Mouse (Mus musculus) stomach, postnatal 0 days (tissue): ENCODE measurements around the gene Pigb. TPM values are rescaled to one million over a fixed set of nuclear protein-coding genes. Genes with fewer than 3 reads are reported as not detected.
A peak's percentile ranks its signal among the peaks of the same experiment; 100 is the strongest.

Source experiments
- ATAC-seq: fragments of 200-750 bp; cut with Nextera tagmentation; 2 replicates; pipeline ENCODE4 v1.8.0; 2017; ENCODE audit not compliant: low FRiP score, low TSS enrichment
- DNase-seq: peaks from one replicate; pipeline ENCODE4 v3.0.0-alpha.2; 2016; ENCODE audit warnings: low spot score
- H3K27ac ChIP-seq: fragments of 300-500 bp; sonication (generic); replicated peaks from 2 replicates; pipeline ENCODE4 v1.5.1; 2014; ENCODE audit warnings: mild to moderate bottlenecking, control low read depth
- H3K27me3 ChIP-seq: fragments of 300-500 bp; sonication (generic); 2 replicates; pipeline ENCODE4 v1.6.1; 2014; ENCODE audit warnings: low read length; ENCODE audit not compliant: control insufficient read depth, insufficient read depth
- H3K36me3 ChIP-seq: fragments of 300-500 bp; sonication (generic); 2 replicates; pipeline ENCODE4 v1.6.1; 2014; ENCODE audit warnings: low read length, mixed read lengths; ENCODE audit not compliant: control insufficient read depth, insufficient read depth
- H3K4me1 ChIP-seq: fragments of 300-500 bp; sonication (generic); replicated peaks from 2 replicates; pipeline ENCODE4 v1.6.1; 2014; ENCODE audit warnings: antibody characterized with exemption; ENCODE audit not compliant: control insufficient read depth, insufficient read depth
- H3K4me2 ChIP-seq: fragments of 300-500 bp; sonication (generic); replicated peaks from 2 replicates; pipeline ENCODE4 v1.6.1; 2014; ENCODE audit warnings: low read depth, mild to moderate bottlenecking, control low read depth, moderate library complexity
- H3K4me3 ChIP-seq: fragments of 300-500 bp; sonication (generic); 2 replicates; pipeline ENCODE4 v1.5.1; 2014; ENCODE audit warnings: low read depth, low read length, control low read depth
- H3K9ac ChIP-seq: fragments of 300-500 bp; sonication (generic); 2 replicates; pipeline ENCODE4 v1.6.1; 2014; ENCODE audit warnings: mild to moderate bottlenecking, low read length, control low read depth, mixed read lengths
- H3K9me3 ChIP-seq: fragments of 300-500 bp; sonication (generic); 2 replicates; pipeline ENCODE4 v1.6.1; 2016; ENCODE audit warnings: low read length; ENCODE audit not compliant: control insufficient read depth
- CTCF ChIP-seq: IDR thresholded peaks from 2 replicates; pipeline ENCODE4 v1.5.1; 2016; ENCODE audit warnings: antibody characterized with exemption, low read depth, mild to moderate bottlenecking, moderate library complexity
- EP300 ChIP-seq: optimal IDR thresholded peaks from 2 replicates; pipeline ENCODE3; 2016; ENCODE audit warnings: antibody characterized with exemption
- WGBS: fragments of 180-500 bp; shearing (Covaris S2); extraction: QIAGEN DNeasy Blood & Tissue Kit; methylation state at CpG from one replicate; pipeline ENCODE4 v1.1.7; 2014; 5-methylcytosine and 5-hydroxymethylcytosine counted together
- polyA plus RNA-seq: library from polyadenylated mRNA; unstranded; fragments of >200 nt; fragmentation: Nextera tagmentation; extraction: Ambion mirVana; gene quantifications from 2 replicates; pipeline ENCODE4 v1.2.1, GENCODE M21; 2015

The Pigb gene
- polyA plus RNA-seq, 1 experiment from 2014 or later = 7.7 TPM

DNA sequence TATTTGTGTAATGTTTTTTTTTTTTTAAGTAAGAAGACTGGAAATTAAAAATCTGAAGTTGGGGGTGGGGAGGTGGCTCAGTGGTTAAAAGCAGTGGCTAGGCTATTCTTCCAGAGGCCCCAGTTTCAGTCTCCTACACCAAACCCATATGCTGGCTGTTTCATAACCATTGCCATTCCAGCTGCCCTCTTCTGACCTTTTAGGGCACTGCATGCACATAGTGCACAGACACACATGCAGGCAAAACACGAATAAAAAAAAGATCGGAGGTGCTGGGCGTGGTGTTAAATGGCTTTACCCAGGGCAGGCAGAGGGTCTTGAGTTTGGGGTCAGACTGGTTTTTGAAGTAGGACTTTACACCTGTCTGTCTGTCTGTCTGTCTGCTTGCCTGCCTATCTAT, 34.0 kb downstream of the Pigb start:
- 96% methylated on average over 3 of the region's 3 CpGs for WGBS
- no peak for ATAC-seq

DNA sequence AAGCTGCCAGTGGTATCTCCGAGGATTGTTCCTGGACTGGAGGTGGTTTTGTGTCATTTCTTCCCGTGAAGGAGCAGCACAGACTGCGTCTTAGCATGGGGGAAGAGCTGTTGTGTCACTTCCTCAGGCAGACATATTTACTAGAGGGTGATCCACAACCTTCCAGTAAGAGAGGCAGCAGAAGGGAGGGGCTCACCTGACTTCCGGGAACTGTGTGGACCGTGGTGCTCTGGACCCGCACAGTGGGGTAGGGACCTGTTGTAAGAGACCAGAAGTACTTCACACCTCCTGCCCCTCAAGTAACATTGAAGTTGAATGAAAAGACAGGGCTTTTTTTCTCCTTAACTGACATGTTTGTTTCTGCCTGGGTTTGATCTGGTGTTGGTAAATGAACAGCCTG, 35.1 kb downstream of the Pigb start:
- no peaks in the 10 kb centered on the region for H3K9me3 ChIP-seq
- no peaks in the 10 kb centered on the region for H3K27me3 ChIP-seq
- H3K4me3 ChIP-seq = no peak overlapping the region
- TF ChIP-seq CTCF = no peak
- no peak for TF ChIP-seq EP300
- WGBS = 81% methylated on average over 6 of the region's 6 CpGs
- no peaks in the 10 kb centered on the region for H3K36me3 ChIP-seq
- no peak overlapping the region for H3K27ac ChIP-seq
- DNase-seq = no peak
- no peak overlapping the region for H3K4me2 ChIP-seq
- no peak overlapping the region for H3K9ac ChIP-seq
- H3K4me1 ChIP-seq = no peaks in the 10 kb centered on the region
- ATAC-seq = no peak

More for the DNA sequence above, 34.0 kb downstream of the Pigb start:
- Histone ChIP-seq H3K4me2 (no peak overlapping the region), H3K36me3 (0 out of 2 replicates have a peak, but pooled peaks cover 3% of the 10 kb centered on the region), H3K4me1 (no peaks in the 10 kb centered on the region), H3K27ac (no peak overlapping the region), H3K9ac (no peak overlapping the region), H3K27me3 (no peaks in the 10 kb centered on the region), H3K9me3 (no peaks in the 10 kb centered on the region), H3K4me3 (no peak overlapping the region)
- TF ChIP-seq EP300 (no peak), CTCF (peak; percentile 37)
- DNase-seq = no peak

DNA sequence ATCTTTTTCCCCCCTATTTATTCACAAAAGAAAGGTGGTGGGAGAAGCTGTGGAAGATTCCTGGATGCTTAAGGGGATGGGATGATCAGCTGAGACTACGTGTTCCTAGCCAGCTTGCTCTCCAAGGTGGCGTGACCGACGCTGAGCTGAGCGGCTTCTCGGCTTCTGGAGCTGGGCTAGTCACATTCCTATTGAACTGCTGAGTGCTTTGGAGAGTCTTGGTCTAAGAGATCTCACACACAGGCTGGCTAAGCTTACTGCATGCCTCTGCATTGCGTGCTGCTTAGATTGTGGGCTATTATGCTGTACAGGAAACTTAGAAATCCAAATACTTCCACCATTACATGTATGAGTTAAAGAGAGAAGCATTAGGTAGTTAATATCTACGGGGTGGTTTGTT, 36.1 kb downstream of the Pigb start:
- TF ChIP-seq EP300 (no peak), CTCF (no peak)
- H3K4me2 ChIP-seq = no peak overlapping the region
- no peak for DNase-seq
- H3K4me1 ChIP-seq = no peaks in the 10 kb centered on the region
- WGBS = 83% methylated on average over 8 of the region's 8 CpGs
- no peaks in the 10 kb centered on the region for H3K36me3 ChIP-seq
- no peaks in the 10 kb centered on the region for H3K9me3 ChIP-seq
- H3K4me3 ChIP-seq = no peak overlapping the region
- no peak for ATAC-seq
- no peak overlapping the region for H3K27ac ChIP-seq
- no peak overlapping the region for H3K9ac ChIP-seq
- H3K27me3 ChIP-seq = no peaks in the 10 kb centered on the region

DNA sequence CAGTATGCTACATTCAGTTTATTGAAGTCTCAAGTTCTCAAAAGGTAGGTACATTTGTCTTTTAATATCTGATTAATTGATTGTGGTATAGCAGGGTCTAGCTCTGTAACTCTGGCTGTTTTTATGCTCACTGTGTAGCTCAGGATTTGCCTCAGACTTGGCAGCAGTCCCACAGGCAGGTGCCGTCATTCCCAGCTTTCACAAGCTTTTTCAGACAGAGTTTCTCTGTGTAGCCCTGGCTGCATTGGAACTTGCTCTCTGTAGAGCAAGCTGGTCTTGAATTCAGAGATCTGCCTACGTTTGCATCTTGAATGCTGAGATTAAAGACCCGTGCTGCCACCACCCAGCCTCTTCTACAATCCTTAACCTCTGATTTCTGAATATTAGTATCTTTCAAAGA, 38.0 kb downstream of the Pigb start:
- DNase-seq (no peak), ATAC-seq (no peak)
- TF ChIP-seq EP300 (no peak), CTCF (no peak)
- Histone ChIP-seq H3K9me3 (no peaks in the 10 kb centered on the region), H3K4me1 (no peaks in the 10 kb centered on the region), H3K36me3 (no peaks in the 10 kb centered on the region), H3K27me3 (no peaks in the 10 kb centered on the region), H3K4me2 (no peak overlapping the region), H3K4me3 (no peak overlapping the region), H3K27ac (no peak overlapping the region), H3K9ac (no peak overlapping the region)
- 68% methylated on average over 3 of the region's 3 CpGs for WGBS

DNA sequence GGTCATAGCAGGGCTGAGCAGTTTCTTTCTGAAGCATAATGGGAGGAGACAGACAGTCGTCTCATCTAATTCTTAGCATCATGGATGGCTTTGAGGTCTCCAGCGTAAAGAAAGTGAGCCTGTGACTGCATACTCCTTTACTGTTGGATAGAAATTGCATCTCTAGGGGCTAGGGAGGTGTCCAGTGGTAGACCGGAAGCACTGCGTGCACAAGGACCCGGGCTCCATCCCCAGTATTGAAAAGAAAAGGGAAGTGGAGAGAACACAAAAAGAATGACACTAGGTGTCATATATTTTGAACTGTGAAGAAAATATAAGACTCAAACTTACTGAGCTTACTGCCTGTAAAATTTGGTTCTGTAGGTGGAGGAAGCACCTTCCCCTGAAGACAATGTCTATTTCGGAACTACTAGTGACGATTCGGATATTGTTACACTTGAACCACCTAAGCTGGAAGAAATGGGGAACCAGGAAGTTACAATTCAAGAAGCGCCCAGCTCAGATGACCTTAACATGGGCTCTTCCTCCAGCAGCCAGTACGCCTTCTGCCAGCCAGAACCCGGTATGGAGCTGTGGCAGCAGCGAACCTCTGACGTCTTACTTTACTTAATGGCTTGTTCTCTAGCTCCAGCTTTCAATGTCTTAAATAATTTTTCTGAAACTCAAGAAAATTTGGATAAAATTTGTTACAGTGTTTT, 38.7 kb downstream of the Pigb start:
- TF ChIP-seq CTCF (no peak), EP300 (no peak)
- DNase-seq (no peak), ATAC-seq (no peak)
- no peak overlapping the region for H3K9ac ChIP-seq
- H3K36me3 ChIP-seq = no peaks in the 10 kb centered on the region
- no peaks in the 10 kb centered on the region for H3K9me3 ChIP-seq
- H3K4me2 ChIP-seq = no peak overlapping the region
- no peaks in the 10 kb centered on the region for H3K27me3 ChIP-seq
- 88% methylated on average over 13 of the region's 13 CpGs for WGBS
- H3K27ac ChIP-seq = no peak overlapping the region
- no peaks in the 10 kb centered on the region for H3K4me1 ChIP-seq
- no peak overlapping the region for H3K4me3 ChIP-seq

DNA sequence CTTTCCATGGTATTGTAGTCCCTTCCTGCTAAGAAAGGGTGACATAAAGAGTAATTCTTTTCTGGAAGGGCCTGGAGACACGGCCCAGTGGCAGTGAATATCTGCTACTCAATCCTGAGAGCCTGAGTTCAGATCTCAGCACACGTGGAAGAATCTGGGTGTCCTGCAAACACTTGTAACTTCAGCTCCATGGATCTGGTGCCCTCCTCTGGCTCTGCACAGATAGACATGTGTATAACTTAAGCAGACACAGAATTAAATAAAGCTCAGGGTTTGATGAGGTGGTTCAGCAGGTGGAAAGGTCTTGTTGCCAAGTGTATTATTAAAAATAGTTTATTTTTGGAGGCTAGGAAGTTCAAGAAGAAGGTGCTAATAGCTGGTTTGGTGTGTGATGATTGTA, 39.7 kb downstream of the Pigb start:
- no peak for DNase-seq
- Histone ChIP-seq H3K9ac (no peak overlapping the region), H3K4me1 (no peaks in the 10 kb centered on the region), H3K27ac (no peak overlapping the region), H3K4me3 (no peak overlapping the region), H3K9me3 (no peaks in the 10 kb centered on the region), H3K4me2 (no peak overlapping the region), H3K36me3 (no peaks in the 10 kb centered on the region), H3K27me3 (no peaks in the 10 kb centered on the region)
- 60% methylated on average over 2 of the region's 2 CpGs for WGBS
- ATAC-seq = no peak
- TF ChIP-seq CTCF (peak; percentile 47), EP300 (no peak)
